Mouse (Mus musculus): Measurements from ENCODE around the gene Stk38.
A peak's percentile ranks its signal among the peaks of the same experiment; 100 is the strongest.

Stk38 gene

GRCm38 (mm10) chr17:28926866-28927635, 80.7 kb downstream of the Stk38 start:
- peak; percentile 71 for DNase-seq (ENCODE audit: low read depth, low spot score)

GRCm38 (mm10) chr17:28926380-28926779, 81.4 kb downstream of the Stk38 start:
- peak; percentile 82 for DNase-seq (ENCODE audit: low read depth, low spot score)

GRCm38 (mm10) chr17:28924957-28925595, 82.7 kb downstream of the Stk38 start:
- peak; percentile 61 for DNase-seq (ENCODE audit: low read depth, low spot score)

GRCm38 (mm10) chr17:28922096-28922495, 85.7 kb downstream of the Stk38 start:
- DNase-seq (ENCODE audit: low read depth, low spot score): no peak

GRCm38 (mm10) chr17:28921086-28921485, 86.7 kb downstream of the Stk38 start:
- no peak for DNase-seq (ENCODE audit: low read depth, low spot score)

Measured in 3T3-L1 (cell line).